Mouse (Mus musculus) gastrocnemius, postnatal 36 days (tissue): ENCODE measurements around the gene Dlec1. TPM values are rescaled to one million over a fixed set of nuclear protein-coding genes. Genes with fewer than 3 reads are reported as not detected.

Source experiments
- DNase-seq, 2 experiments: peaks; one replicate each; pipeline ENCODE4 v3.0.0; 2022
- intact Hi-C: fragments of 180-260 bp; cut with DNase I; formaldehyde crosslinking; loops from one replicate; pipeline ENCODE4 v1.15.1; 2025
- total RNA-seq, 2 experiments: library from RNA; stranded (reverse); gene quantifications; 2 replicates each; pipeline ENCODE4 v1.2.3; 2021

The Dlec1 gene
- total RNA-seq, 2 experiments from 2014 or later = not detected

DNA sequence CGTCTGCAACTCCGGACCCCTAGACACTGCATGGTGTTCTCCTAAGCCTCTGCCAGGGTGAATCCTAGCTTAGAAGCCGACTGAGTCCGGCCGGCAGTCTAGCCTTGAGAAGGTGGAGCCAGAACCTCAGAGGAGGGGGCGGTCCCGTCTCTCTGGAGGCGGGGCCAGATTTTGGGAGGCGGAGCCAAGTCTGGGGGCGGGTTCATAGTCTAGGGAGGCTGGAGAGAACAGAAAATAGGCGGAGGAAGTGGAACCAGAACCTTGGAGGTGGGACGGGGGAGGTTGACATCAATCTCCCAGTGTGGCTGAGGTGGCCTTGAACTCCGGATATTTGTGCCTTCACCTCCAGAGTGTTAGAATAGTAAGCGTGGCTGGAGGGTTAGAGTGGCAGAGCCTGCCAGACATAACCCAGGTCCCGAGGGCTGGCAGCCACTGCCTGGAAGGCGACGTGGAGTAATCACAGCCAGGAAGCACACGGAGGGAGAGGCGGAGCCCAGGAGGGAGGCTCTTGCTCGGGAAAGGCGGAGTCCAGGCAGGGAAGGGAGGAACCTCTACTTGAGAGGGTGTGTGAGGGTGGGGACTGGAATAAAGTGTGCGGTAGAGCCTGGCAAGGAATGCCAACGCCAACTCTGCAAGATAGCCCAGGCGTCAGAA lies 14.0 kb upstream of the Dlec1 start:
- intact Hi-C loops = no loop called here

DNA sequence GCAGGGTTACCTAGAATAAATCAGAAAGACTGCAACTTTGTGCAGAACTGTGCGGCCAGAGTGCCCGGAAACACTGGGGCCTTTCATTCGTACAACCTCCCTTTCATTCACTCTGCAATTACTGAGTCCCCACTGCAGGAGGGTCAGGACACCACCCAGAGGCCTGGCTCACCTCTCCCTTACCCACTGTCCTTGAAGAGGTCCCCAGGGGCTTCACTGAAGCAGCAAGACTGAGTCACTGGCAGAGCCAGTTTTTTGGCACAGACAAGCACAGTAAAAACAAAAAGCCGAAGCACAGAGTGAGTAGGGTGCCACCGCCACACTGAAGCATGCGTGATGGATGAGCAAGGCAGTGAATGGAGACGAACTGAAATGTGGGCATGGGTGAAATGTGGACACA lies 12.8 kb upstream of the Dlec1 start:
- intact Hi-C loops = no loop called here
- no peak for DNase-seq

More for the DNA sequence above, 14.0 kb upstream of the Dlec1 start:
- DNase-seq = peak; percentile 84 to 89

DNA sequence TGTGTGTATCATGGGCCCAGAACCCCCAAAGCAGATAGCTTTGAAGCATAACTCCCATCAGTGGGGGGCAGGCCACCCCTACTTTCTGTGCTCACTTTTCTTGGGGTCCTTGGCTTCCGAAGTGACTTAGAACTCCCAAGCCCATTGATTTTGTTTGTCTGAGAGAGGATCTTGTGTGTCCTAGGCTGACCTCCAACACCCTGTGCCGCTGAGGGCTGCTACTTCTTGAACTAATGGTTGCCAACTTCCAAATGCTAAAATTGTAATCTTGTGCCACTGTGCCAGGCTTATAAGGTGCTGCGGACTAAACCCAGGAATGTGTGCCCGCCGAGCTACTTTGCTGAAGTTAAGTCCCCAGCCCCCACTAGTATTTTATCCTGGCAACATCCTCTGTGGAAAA lies 11.8 kb upstream of the Dlec1 start:
- intact Hi-C loops = no loop called here
- no peak for DNase-seq

- intact Hi-C loops = no loop called here
- DNase-seq = no peak
These were observed 10.5 kb upstream of the Dlec1 start for GRCm38 (mm10) chr9:119091581-119092310.

- intact Hi-C loops = no loop called here
- peak; percentile 48 to 49 for DNase-seq
These were observed 9.5 kb upstream of the Dlec1 start for GRCm38 (mm10) chr9:119092473-119093418.

DNA sequence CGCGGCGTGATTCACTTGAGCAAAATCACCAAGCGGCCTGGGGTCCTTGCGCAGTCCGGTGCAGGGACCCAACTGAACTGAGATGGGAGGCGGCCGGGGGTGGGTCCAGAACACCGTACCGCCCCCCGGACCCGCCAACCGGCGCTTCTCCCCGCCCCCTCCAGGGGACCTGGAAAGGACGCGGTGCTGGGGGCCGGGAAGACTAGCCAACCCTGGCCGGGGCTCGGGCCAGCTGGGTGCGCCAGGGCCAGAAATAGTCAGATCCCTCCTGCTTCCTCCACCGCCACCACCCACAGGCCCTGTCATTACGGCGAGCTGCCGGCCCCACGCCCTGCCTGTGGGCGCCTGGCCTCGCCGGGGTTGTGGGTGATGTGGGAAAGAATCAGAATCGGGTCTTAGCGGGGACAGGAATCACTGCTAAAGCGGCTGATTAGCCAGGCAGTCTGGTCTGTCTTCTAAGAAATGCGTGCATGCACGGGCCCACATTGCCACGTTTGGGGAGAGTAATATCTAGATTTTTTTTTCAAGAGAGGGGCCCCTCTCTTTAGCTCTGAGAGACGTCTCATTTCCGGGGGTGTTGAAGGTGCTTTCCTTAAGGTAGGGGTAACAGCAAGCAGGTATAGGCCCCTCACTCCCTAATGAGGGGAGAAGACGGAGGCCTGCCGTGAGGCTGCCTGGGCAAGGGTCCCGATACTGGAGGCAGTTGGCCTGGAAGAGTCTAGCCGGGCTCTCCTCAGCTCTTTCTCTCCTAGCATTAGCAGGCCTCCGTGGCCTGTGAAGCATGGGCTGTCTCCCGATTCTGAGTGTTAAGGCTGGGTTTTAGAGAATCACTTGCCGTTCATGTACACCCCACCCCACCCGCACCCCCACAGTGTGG lies 8.6 kb upstream of the Dlec1 start, which contains the start of gene Plcd1:
Plcd1 (minus strand) TSS at position 84 of the 877 bp plus-strand sequence.
- DNase-seq = peak; percentile 94 to 96
- intact Hi-C loops = no loop called here

- intact Hi-C loops = no loop called here
These were observed 7.7 kb upstream of the Dlec1 start for GRCm38 (mm10) chr9:119094462-119095109.

GRCm38 (mm10) chr9:119100177-119100898 lies 1.9 kb upstream of the Dlec1 start:
- intact Hi-C loops = no loop called here
- no peak for DNase-seq

More at GRCm38 (mm10) chr9:119094462-119095109, 7.7 kb upstream of the Dlec1 start:
- DNase-seq = no peak

- DNase-seq = no peak
- intact Hi-C loops = no loop called here
These were observed 470 bp downstream of the Dlec1 start for GRCm38 (mm10) chr9:119102783-119103113.

- no peak for DNase-seq
- intact Hi-C loops = loop anchor here (5.0 kb wide), 1 partner anchor 170 kb away; no protein-coding TSS in a partner anchor
These were observed 5.3 kb downstream of the Dlec1 start for GRCm38 (mm10) chr9:119107566-119107965.

GRCm38 (mm10) chr9:119109685-119110353 lies 7.5 kb downstream of the Dlec1 start:
- intact Hi-C loops = loop anchor here (5.0 kb wide), 1 partner anchor 167 kb away; no protein-coding TSS in a partner anchor
- DNase-seq = no peak

DNA sequence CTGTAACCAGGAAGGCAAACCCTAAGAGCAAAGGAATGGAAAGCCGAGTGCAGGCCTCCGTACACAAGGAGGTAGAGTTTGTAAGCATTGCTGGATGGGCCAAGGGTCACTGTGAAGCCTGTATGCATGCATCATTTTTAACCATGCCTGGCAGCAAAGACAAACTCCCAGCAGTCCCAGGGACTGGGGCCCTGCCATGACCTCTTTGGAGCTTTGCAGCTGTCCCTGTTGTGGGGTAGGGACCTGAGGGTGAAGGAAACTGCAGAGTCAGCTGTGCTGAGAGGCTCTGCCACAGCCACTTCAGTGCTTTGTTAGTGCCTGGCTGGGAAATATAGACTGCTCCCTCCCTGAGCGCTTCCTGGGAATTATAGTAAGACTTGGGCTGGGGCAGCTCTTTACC lies 8.4 kb downstream of the Dlec1 start:
- peak in 1 of 2 experiments; percentile 32 for DNase-seq
- intact Hi-C loops = no loop called here

DNA sequence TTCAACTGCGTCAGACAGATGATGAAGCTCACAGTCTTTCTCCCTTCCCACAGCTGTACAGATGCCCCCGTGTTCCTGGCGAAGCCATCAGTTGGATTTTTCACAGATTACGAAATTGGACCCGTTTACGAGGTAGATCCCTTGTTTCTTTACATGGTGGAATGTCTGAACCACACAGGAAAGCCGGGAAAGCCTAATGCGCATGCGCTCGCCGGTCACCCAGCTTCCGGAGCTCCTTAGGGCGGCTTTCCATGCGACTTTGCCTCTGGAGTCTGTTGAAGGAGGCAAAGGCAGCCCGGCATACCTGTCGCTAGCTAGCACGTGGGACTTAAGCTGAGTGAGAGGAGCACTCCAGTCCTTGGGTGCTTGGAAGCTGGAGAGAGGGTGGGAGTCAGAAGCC lies 12.6 kb downstream of the Dlec1 start:
- intact Hi-C loops = no loop called here
- no peak for DNase-seq

DNA sequence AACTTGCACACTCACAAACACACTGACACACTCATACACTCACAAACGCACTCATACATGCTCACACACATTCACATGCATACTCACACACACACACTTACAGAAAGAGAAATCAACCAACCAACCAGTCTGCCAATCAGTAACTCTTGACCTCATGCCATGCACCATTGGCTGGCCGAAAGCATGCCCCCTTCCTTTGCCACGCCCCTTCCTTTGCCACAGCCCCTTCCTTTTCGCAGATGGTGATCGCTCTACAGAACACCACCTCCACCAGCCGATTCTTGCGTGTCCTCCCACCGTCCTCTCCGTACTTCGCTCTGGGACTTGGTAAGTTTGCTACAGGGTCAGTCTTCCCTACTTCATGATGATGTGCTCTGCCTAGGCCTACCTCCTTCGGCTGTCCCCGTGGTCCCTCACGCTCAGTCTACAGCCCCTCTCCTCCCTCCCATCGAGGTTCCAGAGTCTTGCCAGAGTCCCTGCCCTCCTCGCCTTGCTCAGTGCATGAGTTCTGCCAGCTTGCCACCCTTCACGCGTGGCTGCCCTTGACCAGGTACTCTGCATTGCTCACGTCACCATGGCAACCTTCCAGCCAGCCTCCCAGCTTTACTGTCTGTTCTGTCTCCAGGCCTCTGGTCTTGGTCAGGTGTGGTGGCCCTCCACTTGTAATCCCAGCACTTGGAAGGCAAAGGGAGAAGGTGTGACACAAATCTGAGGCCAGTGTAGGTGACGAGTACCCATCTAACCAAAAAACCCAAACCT lies 17.3 kb downstream of the Dlec1 start:
- intact Hi-C loops = no loop called here
- DNase-seq = no peak

GRCm38 (mm10) chr9:119120168-119120560 lies 17.9 kb downstream of the Dlec1 start:
- intact Hi-C loops = no loop called here
- no peak for DNase-seq

GRCm38 (mm10) chr9:119122596-119123369 lies 20.5 kb downstream of the Dlec1 start:
- intact Hi-C loops = no loop called here
- DNase-seq = no peak
